In the genomic region with DNA sequence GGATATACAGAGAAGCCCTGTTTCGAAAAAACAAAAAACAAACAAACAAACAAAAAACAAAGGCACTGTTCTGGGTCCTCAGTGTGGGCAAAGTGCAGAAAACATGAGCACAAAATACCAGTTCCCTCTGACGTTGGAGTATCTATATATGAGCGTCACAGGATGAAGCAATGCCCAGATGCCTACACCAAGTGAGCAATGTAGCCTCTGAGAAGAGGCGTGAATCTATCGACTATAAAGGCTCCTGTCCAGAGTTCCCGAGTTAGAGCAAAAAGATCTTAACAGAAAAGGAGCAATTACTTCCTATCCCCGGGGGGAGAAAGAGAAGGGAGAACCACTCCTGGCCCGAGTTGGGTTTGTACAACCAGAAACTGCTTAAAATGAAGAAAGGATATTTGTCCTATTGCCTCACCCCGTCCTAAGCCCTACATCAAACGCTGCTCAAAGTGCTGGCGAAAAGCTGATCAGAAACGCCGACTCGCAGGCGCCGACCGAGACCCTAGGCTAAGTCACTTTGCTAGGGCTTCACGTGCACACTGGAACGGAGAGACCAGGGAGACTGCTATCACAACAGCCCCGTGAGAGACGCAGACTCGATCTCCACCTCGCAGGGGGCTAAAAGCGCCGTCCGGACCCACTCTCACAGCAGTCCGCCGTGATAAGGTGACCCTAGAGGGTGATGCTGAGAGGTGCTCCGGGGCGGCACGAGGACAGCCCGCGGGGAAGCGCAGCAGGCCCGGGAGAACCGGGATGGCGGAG, we compare ENCODE assay signal across 7 mouse cellular contexts. TPM values are rescaled to one million over a fixed set of nuclear protein-coding genes. Genes with fewer than 3 reads are reported as not detected.
DNase-seq lines count a peak whose midpoint lies in the region; ATAC-seq and TF ChIP-seq lines count a peak whose summit lies in the region.

No protein-coding gene starts in this region.

- DNase-seq in lung, postnatal 0 days (ENCODE audit: low spot score) = peak; percentile 49
- DNase-seq in lung, postnatal 36 days = no peak
- DNase-seq in c-Kit-positive CD71-positive TER-119-negative erythroid progenitor cells, embryonic 14.5 days (ENCODE audit: low read depth) = peak; percentile 29
- no peak for DNase-seq in midbrain, embryonic 11.5 days (ENCODE audit: low spot score, missing footprints)
- no peak for DNase-seq in left cerebral cortex, adult 9 months (ENCODE audit: low spot score in 2 of 2)
- no peak for DNase-seq in layer of hippocampus, adult 11-12 months (ENCODE audit: low spot score)

- H3K4me3 ChIP-seq in lung, postnatal 0 days (ENCODE audit: low read depth, low read length) = peak overlapping the region; percentile 88
- peak overlapping the region; percentile 99 for H3K4me3 ChIP-seq in hindbrain, embryonic 12.5 days
- H3K4me3 ChIP-seq in midbrain, embryonic 11.5 days (ENCODE audit: low read depth, low read length) = peak overlapping the region; percentile 97

- no peaks in the 10 kb centered on the region for H3K9me3 ChIP-seq in lung, postnatal 0 days (ENCODE audit: low read length)
- H3K9me3 ChIP-seq in hindbrain, embryonic 12.5 days (replicated peaks) = no peaks in the 10 kb centered on the region
- H3K9me3 ChIP-seq in midbrain, embryonic 11.5 days (ENCODE audit: control insufficient read depth, low read length) = no peaks in the 10 kb centered on the region

- ATAC-seq in lung, postnatal 0 days = peak; percentile 55
- peak; percentile 55 for ATAC-seq in hindbrain, embryonic 12.5 days (ENCODE audit: low FRiP score)
- ATAC-seq in midbrain, embryonic 11.5 days (ENCODE audit: low FRiP score) = peak; percentile 60; the same call in 1 of the 2 replicates

- TF ChIP-seq CTCF in lung, postnatal 0 days (IDR thresholded peaks at IDR 0.05) = no peak

- H3K27me3 ChIP-seq in lung, postnatal 0 days (replicated peaks; ENCODE audit: insufficient read depth, low read length) = peaks cover 8% of the 10 kb centered on the region; the same call in 1 of the 2 replicates
- H3K27me3 ChIP-seq in hindbrain, embryonic 12.5 days = peaks cover 11% of the 10 kb centered on the region
- peaks cover 8% of the 10 kb centered on the region for H3K27me3 ChIP-seq in midbrain, embryonic 11.5 days (ENCODE audit: control insufficient read depth, insufficient read depth, low read length)

- WGBS in lung, postnatal 0 days = 2% methylated on average over 36 of the region's 37 CpGs
- 2% methylated on average over 37 of the region's 37 CpGs for WGBS in hindbrain, embryonic 12.5 days
- WGBS in midbrain, embryonic 11.5 days = 3% methylated on average over 36 of the region's 37 CpGs

- H3K36me3 ChIP-seq in lung, postnatal 0 days (ENCODE audit: insufficient read depth, low read length) = no peaks in the 10 kb centered on the region; the same call in 1 of the 2 replicates
- H3K36me3 ChIP-seq in hindbrain, embryonic 12.5 days = peaks cover 19% of the 10 kb centered on the region
- H3K36me3 ChIP-seq in midbrain, embryonic 11.5 days (ENCODE audit: control insufficient read depth, insufficient read depth, low read length) = peaks cover 2% of the 10 kb centered on the region; the same call in 1 of the 2 replicates

- peak overlapping the region; percentile 77 for H3K4me2 ChIP-seq in lung, postnatal 0 days (replicated peaks; ENCODE audit: low read depth, low read length)
- peak overlapping the region; percentile 95 for H3K4me2 ChIP-seq in hindbrain, embryonic 12.5 days (replicated peaks)
- H3K4me2 ChIP-seq in midbrain, embryonic 11.5 days = peak overlapping the region; percentile 90

- peak overlapping the region; percentile 64 for H3K27ac ChIP-seq in lung, postnatal 0 days (ENCODE audit: low read length)
- peak overlapping the region; percentile 74 for H3K27ac ChIP-seq in hindbrain, embryonic 12.5 days
- H3K27ac ChIP-seq in midbrain, embryonic 11.5 days (ENCODE audit: low read depth, low read length) = no peak overlapping the region

- no peak for TF ChIP-seq EP300 in lung, postnatal 0 days (IDR thresholded peaks at IDR 0.05)

- H3K4me1 ChIP-seq in lung, postnatal 0 days (ENCODE audit: insufficient read depth, low read depth, low read length) = no peaks in the 10 kb centered on the region; the same call in none of the 2 replicates
- H3K4me1 ChIP-seq in hindbrain, embryonic 12.5 days = peaks cover 18% of the 10 kb centered on the region
- H3K4me1 ChIP-seq in midbrain, embryonic 11.5 days (ENCODE audit: control insufficient read depth, insufficient read depth, low read length) = peaks cover 21% of the 10 kb centered on the region

- H3K9ac ChIP-seq in lung, postnatal 0 days (replicated peaks; ENCODE audit: low read depth) = peak overlapping the region; percentile 75
- H3K9ac ChIP-seq in hindbrain, embryonic 12.5 days = peak overlapping the region; percentile 93
- H3K9ac ChIP-seq in midbrain, embryonic 11.5 days (ENCODE audit: low read length) = peak overlapping the region; percentile 94

RNA-seq across cellular contexts. Expression of a gene that starts 0.6 kb away (rescaled TPM):
- 4.8 and 5.9 TPM in 2 replicates for polyA plus RNA-seq in lung, postnatal 0 days (2015; fragmentation: Nextera tagmentation; extraction: Ambion mirVana)
- polyA plus RNA-seq in hindbrain, embryonic 12.5 days (2016; fragmentation: Nextera tagmentation; extraction: Ambion mirVana) = 16.9 and 17.1 TPM in 2 replicates
- polyA plus RNA-seq in midbrain, embryonic 11.5 days (2014; fragmentation: Nextera tagmentation; extraction: Ambion mirVana) = 19.7 and 23.3 TPM in 2 replicates

RNA-seq across cellular contexts. Expression of a gene that starts 0.6 kb away (rescaled TPM):
- 4.4 TPM in 2 replicates for polyA plus RNA-seq in lung, postnatal 0 days (2015; fragmentation: Nextera tagmentation; extraction: Ambion mirVana)
- polyA plus RNA-seq in hindbrain, embryonic 12.5 days (2016; fragmentation: Nextera tagmentation; extraction: Ambion mirVana) = 13.9 and 14.3 TPM in 2 replicates
- 16.6 and 18.4 TPM in 2 replicates for polyA plus RNA-seq in midbrain, embryonic 11.5 days (2014; fragmentation: Nextera tagmentation; extraction: Ambion mirVana)

RNA-seq across cellular contexts. Expression of a gene that starts 13.3 kb away (rescaled TPM):
- 0.95 and 1.5 TPM in 2 replicates for polyA plus RNA-seq in lung, postnatal 0 days (2015; fragmentation: Nextera tagmentation; extraction: Ambion mirVana)
- polyA plus RNA-seq in hindbrain, embryonic 12.5 days (2016; fragmentation: Nextera tagmentation; extraction: Ambion mirVana) = 8.4 TPM in 2 replicates
- 1.1 and 1.4 TPM in 2 replicates for polyA plus RNA-seq in midbrain, embryonic 11.5 days (2014; fragmentation: Nextera tagmentation; extraction: Ambion mirVana)

RNA-seq across cellular contexts. Expression of a gene that starts 35.2 kb away (rescaled TPM):
- 82.6 and 90.9 TPM in 2 replicates for polyA plus RNA-seq in lung, postnatal 0 days (2015; fragmentation: Nextera tagmentation; extraction: Ambion mirVana)
- polyA plus RNA-seq in hindbrain, embryonic 12.5 days (2016; fragmentation: Nextera tagmentation; extraction: Ambion mirVana) = 58.0 and 63.5 TPM in 2 replicates
- 37.6 and 46.7 TPM in 2 replicates for polyA plus RNA-seq in midbrain, embryonic 11.5 days (2014; fragmentation: Nextera tagmentation; extraction: Ambion mirVana)

RNA-seq across cellular contexts. Expression of a gene that starts 38.2 kb away (rescaled TPM):
- 50.6 and 51.1 TPM in 2 replicates for polyA plus RNA-seq in lung, postnatal 0 days (2015; fragmentation: Nextera tagmentation; extraction: Ambion mirVana)
- polyA plus RNA-seq in hindbrain, embryonic 12.5 days (2016; fragmentation: Nextera tagmentation; extraction: Ambion mirVana) = 130 and 133 TPM in 2 replicates
- polyA plus RNA-seq in midbrain, embryonic 11.5 days (2014; fragmentation: Nextera tagmentation; extraction: Ambion mirVana) = 144 and 156 TPM in 2 replicates

Comparison
In these comparisons a context has a peak if more than half of its experiments do, and no peak if none do; other contexts are left out.
1. DNase-seq: peak in lung, postnatal 0 days (single experiment) and c-Kit-positive CD71-positive TER-119-negative erythroid progenitor cells, embryonic 14.5 days (single experiment); none in lung, postnatal 36 days (single experiment), midbrain, embryonic 11.5 days (single experiment), left cerebral cortex, adult 9 months (0 of 2) and layer of hippocampus, adult 11-12 months (single experiment).
2. Peak in every context shown above with its lines, with median percentiles within 50 percentile points of each other: ATAC-seq, H3K4me2 ChIP-seq, H3K4me3 ChIP-seq and H3K9ac ChIP-seq.